Mouse (Mus musculus) heart, postnatal 14 days (tissue): Measurements from ENCODE around the gene Krtap13. TPM values are rescaled to one million over a fixed set of nuclear protein-coding genes. Genes with fewer than 3 reads are reported as not detected.
"Not testable (repeated sequence)": the region's sequence is repeated elsewhere in the genome, so short reads cannot be mapped to it uniquely, and the experiment has no call there.

Experiments used
- DNase-seq, 2 experiments: peaks; one replicate each; pipeline ENCODE4 v3.0.0; 2021 to 2022
- intact Hi-C: fragments of 180-260 bp; cut with DNase I; formaldehyde crosslinking; loops from one replicate; pipeline ENCODE4 v1.15.1; 2025
- long read RNA-seq, 2 experiments: library from polyadenylated mRNA; stranded (forward); transcript quantifications; one replicate each; pipeline ENCODE4 v2.0.0; 2021
- total RNA-seq, 2 experiments: library from RNA; stranded (reverse); gene quantifications; 2 replicates each; pipeline ENCODE4 v1.2.3; 2021

Gene Krtap13
- total RNA-seq = not detected
- long read RNA-seq, experiment 1 = 0 reads
- long read RNA-seq, experiment 2 = 0 reads

DNA sequence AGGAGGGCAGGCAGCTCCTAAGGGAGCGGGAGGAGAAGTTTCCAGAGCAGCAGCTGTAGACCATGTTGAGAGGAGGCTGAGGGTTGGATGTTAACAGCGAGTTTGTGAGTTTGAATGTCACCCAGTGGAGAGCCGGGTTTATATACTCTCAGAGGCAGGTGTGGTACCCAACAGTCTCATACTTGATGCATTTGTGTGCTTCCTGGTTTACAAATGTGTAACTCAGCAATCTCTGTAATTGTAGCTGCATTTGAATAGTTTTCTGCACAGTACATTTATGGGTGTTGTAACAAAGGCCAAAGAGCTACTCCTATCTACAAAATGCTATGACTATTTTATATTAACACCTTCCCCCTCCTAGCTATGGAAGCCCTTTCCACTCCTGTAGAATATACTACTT is at the start of gene Krtap13:
Gene Krtap13, minus strand, starts transcription at position 101 of the 400 bp plus-strand sequence.
- DNase-seq, intact Hi-C loops: not testable (repeated sequence)

DNA sequence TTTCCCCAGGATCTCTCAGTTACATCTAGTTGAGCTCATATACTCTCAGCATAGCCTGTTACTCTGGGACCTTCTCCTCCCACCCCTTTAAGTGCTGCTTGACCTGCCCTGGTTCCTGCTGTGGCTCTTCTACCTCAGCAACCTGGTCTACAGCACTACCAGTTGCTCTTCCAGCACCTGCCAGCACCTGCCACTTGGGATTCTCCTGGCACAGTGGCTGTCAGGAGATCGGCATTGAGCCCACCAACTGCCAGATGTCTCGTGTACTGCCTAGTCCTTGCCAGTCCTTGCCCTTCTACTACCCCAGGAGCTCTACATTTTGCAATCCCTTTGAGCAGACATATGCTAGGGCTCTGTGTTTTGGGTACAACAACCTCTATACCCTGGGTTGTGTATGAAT is 35.4 kb upstream of the Krtap13 start:
- no peak for DNase-seq
- intact Hi-C loops = no loop called here

DNA sequence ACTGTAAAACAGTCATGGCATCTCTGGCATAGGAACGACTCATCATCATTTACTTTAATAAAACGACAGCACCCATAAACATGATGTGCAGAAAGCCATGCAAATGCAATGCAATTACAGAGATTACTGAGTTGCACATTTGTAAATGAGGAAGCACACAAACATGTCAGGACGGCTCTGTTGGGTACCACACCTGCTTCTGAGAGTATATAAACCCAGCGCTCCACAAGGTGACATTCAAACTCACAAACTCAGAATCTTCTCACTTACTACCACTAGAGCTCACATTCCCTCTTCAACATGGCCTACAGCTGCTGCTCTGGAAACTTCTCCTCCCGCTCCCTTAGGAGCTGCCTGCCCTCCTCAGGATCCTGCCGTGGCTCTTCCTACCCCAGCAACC is 26.2 kb upstream of the Krtap13 start, which contains the start of gene Gm5965:
Gene Gm5965, plus strand, starts transcription at position 301 of the 400 bp plus-strand sequence.
- intact Hi-C loops = no loop called here
- DNase-seq = no peak

DNA sequence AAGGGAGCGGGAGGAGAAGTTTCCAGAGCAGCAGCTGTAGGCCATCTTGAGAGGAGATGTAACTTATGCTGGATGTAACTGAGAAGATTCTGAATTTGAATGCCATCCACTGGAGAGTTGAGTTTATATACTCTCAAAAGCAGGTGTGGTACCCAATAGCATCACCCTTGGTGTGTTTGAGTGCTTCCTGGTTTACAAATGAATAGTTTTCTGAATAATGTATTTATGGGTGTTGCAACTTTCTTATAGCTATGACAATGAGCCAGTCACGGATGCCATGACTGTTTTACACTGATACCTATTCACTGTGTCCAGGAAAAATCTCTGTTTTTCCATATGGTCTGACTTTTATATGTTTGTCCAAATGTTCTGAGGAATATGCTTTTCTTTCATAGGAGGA is 22.7 kb upstream of the Krtap13 start, which contains the start of gene 2310057N15Rik:
Gene 2310057N15Rik, minus strand, starts transcription at position 101 of the 400 bp plus-strand sequence.
- DNase-seq = no peak
- intact Hi-C loops = no loop called here

DNA sequence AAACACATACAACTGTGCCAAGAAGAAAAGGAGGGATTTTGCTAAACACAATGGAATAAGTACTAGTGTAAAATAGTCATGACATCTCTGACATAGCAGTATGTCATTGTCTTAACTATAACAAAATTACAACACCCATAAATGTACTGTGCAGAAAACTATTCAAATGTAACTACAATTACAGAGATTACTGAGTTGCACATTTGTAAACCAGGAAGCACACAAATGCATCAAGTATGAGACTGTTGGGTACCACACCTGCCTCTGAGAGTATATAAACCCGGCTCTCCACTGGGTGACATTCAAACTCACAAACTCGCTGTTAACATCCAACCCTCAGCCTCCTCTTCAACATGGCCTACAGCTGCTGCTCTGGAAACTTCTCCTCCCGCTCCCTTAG is 7.1 kb upstream of the Krtap13 start, which contains the start of gene 2310034C09Rik:
Gene 2310034C09Rik, plus strand, starts transcription at position 301 of the 400 bp plus-strand sequence.
- intact Hi-C loops, DNase-seq: not testable (repeated sequence)

DNA sequence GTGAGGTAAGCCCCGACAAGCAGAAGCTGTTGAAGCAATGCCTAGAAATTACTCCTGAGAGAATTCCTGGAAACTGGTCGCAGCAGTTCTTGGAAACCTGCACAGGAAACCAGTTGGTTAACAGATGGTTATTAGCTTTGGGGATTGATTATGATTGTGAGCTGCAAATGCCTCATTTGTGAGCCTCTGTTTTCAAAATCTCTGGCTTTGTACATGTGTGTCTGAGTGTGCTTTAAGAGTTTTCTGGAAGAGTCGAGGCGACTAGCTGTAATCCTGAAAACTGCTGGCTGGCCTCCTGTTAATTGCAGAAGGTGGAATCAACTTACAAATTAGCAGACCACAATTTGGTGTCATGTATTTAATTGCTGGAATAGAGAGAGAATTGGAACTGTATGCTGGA is 3.5 kb downstream of the Krtap13 start:
- no peak for DNase-seq
- intact Hi-C loops = no loop called here

DNA sequence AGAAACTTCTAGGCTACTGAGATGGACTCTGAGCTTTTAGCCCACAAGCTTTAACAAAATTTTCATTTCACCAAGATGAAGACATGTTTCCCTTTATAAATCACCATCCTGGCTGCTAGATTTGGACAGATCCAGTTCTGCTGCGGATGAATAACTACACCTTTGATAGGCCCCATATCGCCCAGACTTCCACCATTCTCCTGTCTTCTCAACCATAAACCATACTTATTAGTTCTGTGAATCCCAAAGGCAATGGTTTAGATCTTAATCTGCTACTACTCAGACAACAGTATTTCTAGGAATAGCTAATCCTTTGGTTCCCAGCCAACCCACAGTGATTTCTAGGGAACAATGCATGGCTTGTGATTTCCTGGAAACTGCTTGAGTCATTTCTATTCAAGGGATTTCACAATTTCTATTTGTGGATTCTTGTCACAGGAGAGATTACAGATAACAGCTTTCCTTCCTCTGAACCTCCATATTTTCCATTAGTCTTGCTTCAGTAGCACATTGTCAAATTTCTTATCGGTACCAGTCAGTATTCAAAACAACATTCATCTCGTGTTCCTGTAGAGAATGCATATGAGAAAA is 6.6 kb downstream of the Krtap13 start:
- intact Hi-C loops = no loop called here
- no peak for DNase-seq

DNA sequence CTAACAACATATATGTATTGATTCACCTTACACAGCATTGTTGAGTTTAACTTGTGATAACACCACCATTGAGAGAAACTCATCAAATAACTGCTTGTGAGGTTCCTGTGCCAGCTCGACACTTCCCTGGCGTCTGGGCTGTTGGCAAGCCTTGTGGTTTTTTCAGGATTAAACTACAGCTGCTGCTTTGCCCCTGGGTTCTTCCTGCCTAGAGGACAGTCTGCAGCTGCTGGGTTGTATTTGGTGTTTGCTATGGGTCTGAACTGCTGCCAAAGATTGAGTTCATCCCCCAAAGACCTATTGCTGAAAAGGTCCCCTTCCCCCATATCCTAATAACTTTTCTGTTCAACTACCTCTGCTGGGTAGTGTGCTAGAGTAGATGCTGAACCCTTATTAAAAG is 16.0 kb downstream of the Krtap13 start:
- intact Hi-C loops = no loop called here

DNA sequence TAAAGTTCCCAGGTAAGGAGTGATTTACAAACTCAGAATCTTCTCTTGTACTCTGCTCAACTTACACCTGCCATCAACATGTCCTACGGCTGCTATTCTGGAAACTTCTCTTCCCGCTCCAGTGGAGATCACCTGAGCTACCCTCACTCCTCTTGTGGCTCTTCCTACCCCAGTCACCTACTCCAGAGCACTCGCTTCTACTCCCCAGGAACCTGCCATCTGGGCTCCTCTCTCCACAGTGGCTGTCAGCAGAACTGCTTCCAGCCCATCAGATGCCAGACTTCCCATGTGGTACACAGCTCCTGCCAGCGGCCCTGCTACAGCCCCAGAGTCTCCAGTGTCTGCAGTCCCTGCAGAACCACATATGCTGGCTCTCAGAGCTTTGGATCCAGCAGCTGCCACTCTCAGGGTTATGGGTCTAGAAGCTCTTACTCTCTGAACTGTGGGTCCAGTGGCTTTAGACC is 22.6 kb downstream of the Krtap13 start, which contains the start of gene Krtap13-1:
Gene Krtap13-1, plus strand, starts transcription at position 51 of the 464 bp plus-strand sequence.
- intact Hi-C loops = no loop called here
- DNase-seq = no peak

More for the DNA sequence above, 16.0 kb downstream of the Krtap13 start:
- DNase-seq = no peak

DNA sequence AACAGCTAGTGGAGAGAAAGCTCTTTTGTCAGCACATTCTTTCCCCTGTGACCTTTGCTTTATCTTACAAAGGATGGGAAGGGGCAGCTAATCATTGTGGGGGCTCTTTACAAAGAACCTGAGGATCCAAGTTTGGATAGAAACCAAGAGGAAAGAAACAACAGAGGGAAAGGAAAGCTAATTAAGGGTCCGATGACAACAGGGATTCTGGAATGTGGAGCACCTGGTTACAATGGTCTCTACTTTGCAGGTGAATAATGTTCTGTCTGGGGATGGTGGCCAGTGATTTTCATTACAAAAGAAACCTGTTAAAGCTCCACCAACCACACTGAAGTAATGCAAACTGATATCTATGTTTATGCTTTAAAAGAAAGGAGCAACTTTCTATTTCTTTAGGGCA is 31.4 kb downstream of the Krtap13 start:
- intact Hi-C loops = no loop called here
- no peak for DNase-seq

DNA sequence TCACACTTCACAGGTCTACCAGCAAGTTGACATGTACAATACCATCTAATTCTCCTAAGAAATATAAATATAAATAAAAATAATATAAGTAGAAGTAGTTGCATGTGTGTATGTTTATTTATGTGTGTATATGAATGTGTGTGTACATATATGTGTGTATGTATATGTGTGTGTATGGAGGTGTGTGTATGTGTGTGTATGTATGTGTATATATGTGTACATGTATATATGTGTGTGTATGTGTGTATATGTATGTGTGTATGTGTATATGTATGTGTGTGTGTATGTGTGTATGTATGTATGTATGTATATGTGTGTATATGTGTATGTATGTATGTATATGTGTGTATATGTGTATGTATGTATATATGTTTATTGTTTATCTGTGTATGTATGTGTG is 34.9 kb downstream of the Krtap13 start:
- no peak for DNase-seq
- intact Hi-C loops = no loop called here

DNA sequence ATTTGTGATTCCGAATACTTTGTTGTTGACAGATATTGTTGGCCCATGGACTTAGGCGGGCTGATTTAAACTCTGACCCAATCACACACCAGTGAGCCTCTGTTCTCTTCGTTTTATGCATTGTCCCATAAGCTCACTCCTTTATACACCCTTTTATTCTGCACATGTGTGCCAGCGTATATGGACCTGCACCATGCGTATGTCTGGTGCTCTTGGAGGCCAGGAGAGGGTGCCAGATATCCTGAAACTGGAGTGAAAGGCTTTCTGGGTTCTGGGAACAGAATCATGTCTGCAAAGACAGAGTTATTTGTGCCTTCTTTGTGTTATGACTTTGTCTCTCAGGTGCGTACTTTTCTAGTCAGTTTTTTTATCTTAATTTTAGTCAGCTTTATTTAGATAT is 40.2 kb downstream of the Krtap13 start:
- intact Hi-C loops = no loop called here

DNA sequence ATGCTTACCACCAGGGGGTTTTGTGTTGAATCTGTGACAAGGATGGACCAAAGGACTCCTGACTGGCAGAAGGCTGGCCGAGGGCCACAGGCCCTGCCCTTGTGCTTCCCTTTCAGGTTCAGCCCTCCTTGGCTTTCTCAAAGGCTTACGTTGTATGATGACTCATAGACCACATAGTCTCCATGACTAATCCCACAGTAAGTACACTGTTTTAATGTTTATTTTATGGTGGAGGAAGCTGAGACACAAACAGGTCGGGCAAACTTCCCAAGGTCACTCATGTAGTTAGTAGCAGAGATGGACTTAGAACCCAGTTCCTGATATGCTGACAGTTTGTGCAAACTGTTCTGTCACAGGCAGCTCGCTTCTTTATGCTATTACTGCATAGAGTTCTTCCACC is 40.7 kb downstream of the Krtap13 start:
- no peak for DNase-seq
- intact Hi-C loops = no loop called here

More for the DNA sequence above, 40.2 kb downstream of the Krtap13 start:
- no peak for DNase-seq

DNA sequence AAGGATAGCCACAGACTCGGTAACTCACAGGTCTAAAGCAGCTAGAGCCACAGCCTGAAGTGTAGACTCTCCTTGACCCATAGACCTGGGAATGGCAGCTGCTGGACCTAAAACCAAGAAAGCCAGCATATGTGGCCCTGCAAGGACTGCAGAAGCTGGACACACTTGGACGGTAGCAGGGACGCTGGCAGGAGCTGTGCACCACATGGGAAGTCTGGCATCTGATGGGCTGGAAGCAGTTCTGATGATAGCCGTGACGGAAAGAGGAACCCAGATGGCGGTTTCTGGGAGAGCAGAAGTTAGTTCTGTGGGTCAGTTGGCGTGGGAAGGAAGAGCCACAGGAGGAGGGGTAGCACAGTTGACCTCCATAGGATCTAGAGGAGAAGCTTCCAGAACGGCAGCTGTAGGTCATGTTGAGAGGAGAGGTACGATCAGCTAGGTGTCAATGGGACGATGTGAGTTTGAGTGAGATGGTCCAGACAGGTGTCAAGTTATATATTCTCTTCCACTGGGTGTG is 43.9 kb downstream of the Krtap13 start, which contains the start of gene 2310061N02Rik:
Gene 2310061N02Rik, minus strand, starts transcription at position 467 of the 517 bp plus-strand sequence.
- no peak for DNase-seq
- intact Hi-C loops = no loop called here

DNA sequence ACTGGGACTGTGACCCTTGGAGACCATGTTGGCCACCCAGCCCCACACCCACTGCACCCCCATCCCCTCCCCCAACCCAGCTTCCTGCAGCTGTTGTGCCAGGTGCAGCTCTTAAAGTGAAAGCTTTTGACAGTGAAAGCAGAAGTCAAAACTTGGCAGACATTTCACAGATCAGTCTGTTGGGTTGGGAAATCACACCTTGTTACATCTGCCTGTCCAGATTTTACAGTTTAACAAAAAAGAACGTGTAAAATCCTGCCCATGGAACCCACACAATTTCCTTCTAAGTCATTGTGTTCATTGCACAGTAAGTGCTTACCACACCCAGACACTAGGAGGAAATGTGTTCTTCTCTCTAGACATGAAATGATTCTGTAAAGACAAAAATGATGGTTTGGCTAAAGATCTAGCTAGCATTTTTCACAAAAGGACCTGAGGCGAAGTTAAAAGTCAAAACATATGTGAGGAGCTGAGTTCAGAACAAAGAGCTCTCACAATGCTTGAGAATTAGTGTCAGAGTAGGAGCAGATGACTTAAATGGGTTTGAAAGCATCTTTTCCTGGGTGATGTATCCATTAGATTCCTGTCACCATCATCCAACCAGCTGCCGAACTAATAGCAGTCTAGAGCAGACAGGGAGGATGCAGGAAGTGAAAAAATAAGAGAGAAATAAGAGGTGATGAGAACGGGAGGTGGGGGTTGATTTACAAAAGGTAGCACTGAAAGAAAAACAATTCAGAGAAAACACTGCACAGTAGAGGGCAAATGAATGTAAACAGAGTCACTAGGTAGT is 50.2 kb downstream of the Krtap13 start:
- no peak for DNase-seq
- intact Hi-C loops = no loop called here

Other genes with a start within 250 kb of the Krtap13 start
- not detected for gene Cldn17, start 244.7 kb downstream of the Krtap13 start, total RNA-seq
- not detected for gene Cldn8, start 188.5 kb downstream of the Krtap13 start, total RNA-seq
- gene Krtap24-1, start 139.4 kb downstream of the Krtap13 start, total RNA-seq = not detected
- not detected for gene 2310079G19Rik, start 124.0 kb downstream of the Krtap13 start, total RNA-seq
- gene Krtap26-1, start 103.8 kb downstream of the Krtap13 start, total RNA-seq = not detected
- not detected for gene Krtap27-1, start 80.0 kb downstream of the Krtap13 start, total RNA-seq
- not detected for gene 2310061N02Rik, start 43.7 kb downstream of the Krtap13 start, total RNA-seq
- gene Krtap13-1, start 22.8 kb downstream of the Krtap13 start, total RNA-seq = not detected
- not detected for gene 2310034C09Rik, start 7.2 kb upstream of the Krtap13 start, total RNA-seq
- gene 2310057N15Rik, start 22.6 kb upstream of the Krtap13 start, total RNA-seq = not detected
- not detected for gene Gm5965, start 26.3 kb upstream of the Krtap13 start, total RNA-seq
- not detected for gene Gm20741, start 60.6 kb upstream of the Krtap13 start, total RNA-seq
- gene Krtap15, start 68.6 kb upstream of the Krtap13 start, total RNA-seq = not detected
- gene Krtap14, start 74.5 kb upstream of the Krtap13 start, total RNA-seq = not detected
- gene Krtap19-1, start 117.8 kb upstream of the Krtap13 start, total RNA-seq = not detected
- not detected for gene Krtap19-2, start 122.6 kb upstream of the Krtap13 start, total RNA-seq
- not detected for gene Krtap19-3, start 126.4 kb upstream of the Krtap13 start, total RNA-seq
- gene Krtap19-4, start 133.5 kb upstream of the Krtap13 start, total RNA-seq = not detected
- gene Krtap19-5, start 144.8 kb upstream of the Krtap13 start, total RNA-seq = not detected
- gene Krtap19-9b, start 180.6 kb upstream of the Krtap13 start, total RNA-seq = not detected
- not detected for gene Krtap16-3, start 211.2 kb upstream of the Krtap13 start, total RNA-seq